Mouse (Mus musculus) liver, embryonic 13.5 days (tissue): ENCODE measurements at regions not wholly inside any gene's neighbourhood (a gene's known extent, or its start where the extent isn't known, plus 50 kb on each side); places are given as distances from the start of the nearest gene placed in this dataset.

ENCODE experiments used
- ATAC-seq: fragments of 200-750 bp; cut with Nextera tagmentation; 2 replicates; pipeline ENCODE4 v1.8.0; 2017; ENCODE audit warnings: low read depth, mild to moderate bottlenecking, moderate number of reproducible peaks, moderate library complexity
- DNase-seq: peaks from one replicate; pipeline ENCODE4 v3.0.0; 2022
- H3K27ac ChIP-seq: fragments of 300-500 bp; sonication (generic); 2 replicates; pipeline ENCODE4 v1.5.1; 2015; ENCODE audit warnings: moderate library complexity, mild to moderate bottlenecking, inconsistent platforms
- H3K27me3 ChIP-seq: fragments of 300-500 bp; sonication (generic); 2 replicates; pipeline ENCODE4 v1.6.1; 2015; ENCODE audit warnings: mild to moderate bottlenecking, inconsistent platforms
- H3K36me3 ChIP-seq: fragments of 300-500 bp; sonication (generic); 2 replicates; pipeline ENCODE4 v1.6.1; 2015; ENCODE audit warnings: mild to moderate bottlenecking, inconsistent platforms
- H3K4me1 ChIP-seq: fragments of 300-500 bp; sonication (generic); replicated peaks from 2 replicates; pipeline ENCODE4 v1.6.1; 2015; ENCODE audit warnings: inconsistent platforms
- H3K4me2 ChIP-seq: fragments of 300-500 bp; sonication (generic); 2 replicates; pipeline ENCODE4 v1.6.1; 2015; ENCODE audit warnings: inconsistent platforms, mild to moderate bottlenecking, moderate library complexity
- H3K4me3 ChIP-seq: fragments of 300-500 bp; sonication (generic); replicated peaks from 2 replicates; pipeline ENCODE4 v1.5.1; 2015; ENCODE audit warnings: mild to moderate bottlenecking, inconsistent platforms
- H3K9ac ChIP-seq: fragments of 300-500 bp; sonication (generic); 2 replicates; pipeline ENCODE4 v1.6.1; 2015; ENCODE audit warnings: mild to moderate bottlenecking, inconsistent platforms
- H3K9me3 ChIP-seq: fragments of 300-500 bp; sonication (generic); replicated peaks from 2 replicates; pipeline ENCODE4 v1.6.1; 2016; ENCODE audit warnings: inconsistent platforms
- WGBS: fragments of 180-500 bp; shearing (Covaris S2); methylation state at CpG from one replicate; pipeline ENCODE4 v1.1.7; 2015; ENCODE audit not compliant: insufficient replicate concordance; 5-methylcytosine and 5-hydroxymethylcytosine counted together

GRCm38 (mm10) chr3:149333131-149333530 is 342.8 kb upstream of the Adgrl2 start:
- Histone ChIP-seq H3K27me3 (no peaks in the 10 kb centered on the region), H3K9me3 (no peaks in the 10 kb centered on the region), H3K27ac (no peak overlapping the region), H3K36me3 (no peaks in the 10 kb centered on the region), H3K4me1 (no peaks in the 10 kb centered on the region), H3K4me3 (no peak overlapping the region), H3K9ac (no peak overlapping the region), H3K4me2 (no peak overlapping the region)
- DNase-seq (no peak), ATAC-seq (no peak)
- WGBS: 41% methylated on average over 10 of the region's 10 CpGs

GRCm38 (mm10) chr3:149332105-149332504 is 341.8 kb upstream of the Adgrl2 start:
- Histone ChIP-seq H3K4me1 (no peaks in the 10 kb centered on the region), H3K9ac (no peak overlapping the region), H3K36me3 (no peaks in the 10 kb centered on the region), H3K9me3 (no peaks in the 10 kb centered on the region), H3K27me3 (no peaks in the 10 kb centered on the region), H3K27ac (no peak overlapping the region), H3K4me2 (no peak overlapping the region), H3K4me3 (no peak overlapping the region)
- ATAC-seq: no peak
- WGBS: 10% methylated on average over 4 of the region's 4 CpGs
- DNase-seq: no peak

GRCm38 (mm10) chr3:149331251-149331960 is 341.1 kb upstream of the Adgrl2 start:
- WGBS: 62% methylated on average over 7 of the region's 7 CpGs
- Histone ChIP-seq H3K4me2 (no peak overlapping the region), H3K4me1 (no peaks in the 10 kb centered on the region), H3K36me3 (no peaks in the 10 kb centered on the region), H3K27me3 (no peaks in the 10 kb centered on the region), H3K4me3 (no peak overlapping the region), H3K9ac (no peak overlapping the region), H3K9me3 (no peaks in the 10 kb centered on the region), H3K27ac (no peak overlapping the region)
- ATAC-seq: no peak
- no peak for DNase-seq

- ATAC-seq: no peak
- no peak for DNase-seq
- Histone ChIP-seq H3K4me3 (no peak overlapping the region), H3K9me3 (no peaks in the 10 kb centered on the region), H3K4me2 (no peak overlapping the region), H3K27me3 (no peaks in the 10 kb centered on the region), H3K36me3 (no peaks in the 10 kb centered on the region), H3K4me1 (no peaks in the 10 kb centered on the region), H3K27ac (no peak overlapping the region), H3K9ac (no peak overlapping the region)
- WGBS: 59% methylated on average over 10 of the region's 10 CpGs
Observed at GRCm38 (mm10) chr3:149330716-149331115, 340.4 kb upstream of the Adgrl2 start.

GRCm38 (mm10) chr3:149330041-149330440 is 339.7 kb upstream of the Adgrl2 start:
- Histone ChIP-seq H3K9me3 (no peaks in the 10 kb centered on the region), H3K9ac (no peak overlapping the region), H3K4me1 (no peaks in the 10 kb centered on the region), H3K4me3 (no peak overlapping the region), H3K27me3 (no peaks in the 10 kb centered on the region), H3K36me3 (no peaks in the 10 kb centered on the region), H3K4me2 (no peak overlapping the region), H3K27ac (no peak overlapping the region)
- 69% methylated on average over 10 of the region's 10 CpGs for WGBS
- DNase-seq (no peak), ATAC-seq (no peak)

GRCm38 (mm10) chr3:149329615-149330014 is 339.3 kb upstream of the Adgrl2 start:
- H3K9me3 ChIP-seq: no peaks in the 10 kb centered on the region
- H3K4me2 ChIP-seq: no peak overlapping the region
- H3K4me3 ChIP-seq: no peak overlapping the region
- H3K27ac ChIP-seq: no peak overlapping the region
- no peaks in the 10 kb centered on the region for H3K4me1 ChIP-seq
- ATAC-seq: no peak
- H3K9ac ChIP-seq: no peak overlapping the region
- whole genome bisulfite sequencing: 46% methylated on average over 6 of the region's 6 CpGs
- no peaks in the 10 kb centered on the region for H3K27me3 ChIP-seq
- H3K36me3 ChIP-seq: no peaks in the 10 kb centered on the region
- no peak for DNase-seq

GRCm38 (mm10) chr3:149326664-149327063 is 336.3 kb upstream of the Adgrl2 start:
- no peak for ATAC-seq
- Histone ChIP-seq H3K9ac (no peak overlapping the region), H3K4me2 (no peak overlapping the region), H3K27ac (no peak overlapping the region), H3K4me1 (no peaks in the 10 kb centered on the region), H3K4me3 (no peak overlapping the region), H3K36me3 (no peaks in the 10 kb centered on the region), H3K27me3 (no peaks in the 10 kb centered on the region), H3K9me3 (no peaks in the 10 kb centered on the region)
- no peak for DNase-seq
- 22% methylated on average over 5 of the region's 5 CpGs for WGBS

GRCm38 (mm10) chr3:149324088-149324487 is 333.7 kb upstream of the Adgrl2 start:
- no peak for DNase-seq
- 53% methylated on average over 2 of the region's 2 CpGs for WGBS
- H3K27ac ChIP-seq: no peak overlapping the region

GRCm38 (mm10) chr3:149318728-149319127 is 328.4 kb upstream of the Adgrl2 start:
- Histone ChIP-seq H3K27me3 (no peaks in the 10 kb centered on the region), H3K4me3 (no peak overlapping the region), H3K9ac (no peak overlapping the region), H3K4me2 (no peak overlapping the region), H3K36me3 (no peaks in the 10 kb centered on the region), H3K27ac (no peak overlapping the region), H3K4me1 (no peaks in the 10 kb centered on the region), H3K9me3 (no peaks in the 10 kb centered on the region)
- no peak for ATAC-seq
- DNase-seq: no peak
- WGBS: 56% methylated on average over 9 of the region's 9 CpGs

More at GRCm38 (mm10) chr3:149324088-149324487, 333.7 kb upstream of the Adgrl2 start:
- H3K4me3 ChIP-seq: no peak overlapping the region
- no peaks in the 10 kb centered on the region for H3K4me1 ChIP-seq
- H3K9ac ChIP-seq: no peak overlapping the region
- ATAC-seq: no peak
- no peaks in the 10 kb centered on the region for H3K27me3 ChIP-seq
- no peak overlapping the region for H3K4me2 ChIP-seq
- H3K9me3 ChIP-seq: no peaks in the 10 kb centered on the region
- H3K36me3 ChIP-seq: no peaks in the 10 kb centered on the region

GRCm38 (mm10) chr3:149314258-149314657 is 323.9 kb upstream of the Adgrl2 start:
- no peak overlapping the region for H3K4me3 ChIP-seq
- DNase-seq (no peak), ATAC-seq (no peak)
- no peaks in the 10 kb centered on the region for H3K36me3 ChIP-seq
- WGBS: 59% methylated on average over 4 of the region's 4 CpGs
- H3K27ac ChIP-seq: no peak overlapping the region
- H3K9me3 ChIP-seq: no peaks in the 10 kb centered on the region
- H3K4me2 ChIP-seq: no peak overlapping the region
- H3K4me1 ChIP-seq: no peaks in the 10 kb centered on the region
- no peak overlapping the region for H3K9ac ChIP-seq
- H3K27me3 ChIP-seq: no peaks in the 10 kb centered on the region

GRCm38 (mm10) chr3:149313217-149313616 is 322.9 kb upstream of the Adgrl2 start:
- DNase-seq (no peak), ATAC-seq (no peak)
- 60% methylated on average over 6 of the region's 6 CpGs for WGBS
- Histone ChIP-seq H3K9ac (no peak overlapping the region), H3K4me1 (no peaks in the 10 kb centered on the region), H3K27me3 (no peaks in the 10 kb centered on the region), H3K36me3 (no peaks in the 10 kb centered on the region), H3K27ac (no peak overlapping the region), H3K4me2 (no peak overlapping the region), H3K9me3 (no peaks in the 10 kb centered on the region), H3K4me3 (no peak overlapping the region)

- Histone ChIP-seq H3K9me3 (no peaks in the 10 kb centered on the region), H3K27me3 (no peaks in the 10 kb centered on the region), H3K36me3 (no peaks in the 10 kb centered on the region), H3K4me1 (no peaks in the 10 kb centered on the region), H3K9ac (no peak overlapping the region), H3K4me2 (no peak overlapping the region), H3K27ac (no peak overlapping the region), H3K4me3 (no peak overlapping the region)
- no peak for DNase-seq
- 70% methylated on average over 8 of the region's 8 CpGs for WGBS
- ATAC-seq: no peak
Observed at GRCm38 (mm10) chr3:149311576-149311975, 321.2 kb upstream of the Adgrl2 start.
